Mouse (Mus musculus) kidney, embryonic 16.5 days (tissue): ENCODE measurements around the gene Adam19. TPM values are rescaled to one million over a fixed set of nuclear protein-coding genes. Genes with fewer than 3 reads are reported as not detected.

Experiments
- ATAC-seq: fragments of 200-750 bp; cut with Nextera tagmentation; 2 replicates; pipeline ENCODE4 v1.8.0; 2017; ENCODE audit warnings: moderate TSS enrichment; ENCODE audit not compliant: low FRiP score, low TSS enrichment
- H3K27ac ChIP-seq: fragments of 300-500 bp; sonication (generic); 2 replicates; pipeline ENCODE4 v1.5.1; 2014; ENCODE audit warnings: low read length
- H3K27me3 ChIP-seq: fragments of 300-500 bp; sonication (generic); 2 replicates; pipeline ENCODE4 v1.6.1; 2014; ENCODE audit warnings: low read length, control low read depth, mixed read lengths; ENCODE audit not compliant: insufficient read depth
- H3K36me3 ChIP-seq: fragments of 300-500 bp; sonication (generic); 2 replicates; pipeline ENCODE4 v1.6.1; 2014; ENCODE audit warnings: low read length, control low read depth, mixed read lengths; ENCODE audit not compliant: insufficient read depth
- H3K4me1 ChIP-seq: fragments of 300-500 bp; sonication (generic); 2 replicates; pipeline ENCODE4 v1.6.1; 2014; ENCODE audit warnings: low read length, control low read depth, mixed read lengths; ENCODE audit not compliant: insufficient read depth
- H3K4me2 ChIP-seq: fragments of 300-500 bp; sonication (generic); replicated peaks from 2 replicates; pipeline ENCODE4 v1.6.1; 2014; ENCODE audit warnings: low read depth, low read length
- H3K4me3 ChIP-seq: fragments of 300-500 bp; sonication (generic); 2 replicates; pipeline ENCODE4 v1.5.1; 2014; ENCODE audit warnings: mild to moderate bottlenecking, low read length
- H3K9ac ChIP-seq: fragments of 300-500 bp; sonication (generic); replicated peaks from 2 replicates; pipeline ENCODE4 v1.6.1; 2014; ENCODE audit warnings: low read length
- H3K9me3 ChIP-seq: fragments of 300-500 bp; sonication (generic); 2 replicates; pipeline ENCODE4 v1.6.1; 2016; ENCODE audit warnings: low read length, control low read depth
- WGBS: fragments of 180-500 bp; shearing (Covaris S2); extraction: QIAGEN DNeasy Blood & Tissue Kit; methylation state at CpG from one replicate; pipeline ENCODE4 v1.1.7; 2014; 5-methylcytosine and 5-hydroxymethylcytosine counted together
- polyA plus RNA-seq: library from polyadenylated mRNA; unstranded; fragments of >200 nt; fragmentation: Nextera tagmentation; extraction: Ambion mirVana; gene quantifications from 2 replicates; pipeline ENCODE4 v1.2.1, GENCODE M21; 2015

Adam19 gene
- polyA plus RNA-seq, 1 experiment from 2014 or later = 16.5 TPM

- H3K4me3 ChIP-seq = no peak overlapping the region
- WGBS = 71% methylated on average over 3 of the region's 3 CpGs
- no peak overlapping the region for H3K27ac ChIP-seq
- no peaks in the 10 kb centered on the region for H3K9me3 ChIP-seq
- no peaks in the 10 kb centered on the region for H3K27me3 ChIP-seq
- H3K36me3 ChIP-seq = peaks cover 5% of the 10 kb centered on the region; the same call in 1 of the 2 replicates
- H3K9ac ChIP-seq = no peak overlapping the region
- peaks cover 12% of the 10 kb centered on the region for H3K4me1 ChIP-seq
- no peak overlapping the region for H3K4me2 ChIP-seq
- no peak for ATAC-seq
Observed at GRCm38 (mm10) chr11:46083405-46083804, 27.6 kb downstream of the Adam19 start.

GRCm38 (mm10) chr11:46083835-46084444 is 28.1 kb downstream of the Adam19 start:
- WGBS = 86% methylated on average over 11 of the region's 11 CpGs
- Histone ChIP-seq H3K27me3 (no peaks in the 10 kb centered on the region), H3K27ac (peak overlapping the region; percentile 48), H3K4me3 (no peak overlapping the region), H3K4me1 (peaks cover 17% of the 10 kb centered on the region), H3K36me3 (no peaks in the 10 kb centered on the region), H3K4me2 (no peak overlapping the region), H3K9me3 (no peaks in the 10 kb centered on the region), H3K9ac (no peak overlapping the region)
- no peak for ATAC-seq

- no peak for ATAC-seq
- Histone ChIP-seq H3K4me2 (no peak overlapping the region), H3K27ac (peak overlapping the region; percentile 48)
Observed at GRCm38 (mm10) chr11:46084568-46084967, 28.8 kb downstream of the Adam19 start.

GRCm38 (mm10) chr11:46085398-46086163 is 29.8 kb downstream of the Adam19 start:
- no peak overlapping the region for H3K27ac ChIP-seq
- H3K36me3 ChIP-seq = no peaks in the 10 kb centered on the region
- ATAC-seq = no peak
- no peak overlapping the region for H3K4me3 ChIP-seq
- no peaks in the 10 kb centered on the region for H3K27me3 ChIP-seq
- peaks cover 25% of the 10 kb centered on the region for H3K4me1 ChIP-seq
- H3K9ac ChIP-seq = no peak overlapping the region
- H3K4me2 ChIP-seq = no peak overlapping the region
- 93% methylated on average over 10 of the region's 10 CpGs for WGBS
- no peaks in the 10 kb centered on the region for H3K9me3 ChIP-seq

More at GRCm38 (mm10) chr11:46084568-46084967, 28.8 kb downstream of the Adam19 start:
- no peak overlapping the region for H3K4me3 ChIP-seq
- no peaks in the 10 kb centered on the region for H3K9me3 ChIP-seq
- no peaks in the 10 kb centered on the region for H3K27me3 ChIP-seq
- WGBS = 50% methylated on average over 3 of the region's 3 CpGs
- no peaks in the 10 kb centered on the region for H3K36me3 ChIP-seq
- H3K9ac ChIP-seq = no peak overlapping the region
- H3K4me1 ChIP-seq = peaks cover 19% of the 10 kb centered on the region

GRCm38 (mm10) chr11:46086446-46086845 is 30.7 kb downstream of the Adam19 start:
- no peaks in the 10 kb centered on the region for H3K9me3 ChIP-seq
- no peak overlapping the region for H3K9ac ChIP-seq
- no peak overlapping the region for H3K4me2 ChIP-seq
- no peak overlapping the region for H3K4me3 ChIP-seq
- no peak for ATAC-seq
- peaks cover 28% of the 10 kb centered on the region for H3K4me1 ChIP-seq
- H3K27ac ChIP-seq = no peak overlapping the region
- H3K36me3 ChIP-seq = no peaks in the 10 kb centered on the region
- H3K27me3 ChIP-seq = no peaks in the 10 kb centered on the region
- WGBS = 94% methylated on average over 3 of the region's 3 CpGs

GRCm38 (mm10) chr11:46089081-46089713 is 33.4 kb downstream of the Adam19 start:
- no peak overlapping the region for H3K4me3 ChIP-seq
- H3K9me3 ChIP-seq = no peaks in the 10 kb centered on the region
- no peak overlapping the region for H3K9ac ChIP-seq
- peak; percentile 83 for ATAC-seq
- H3K27ac ChIP-seq = peak overlapping the region; percentile 67; the same call in 1 of the 2 replicates
- WGBS = 51% methylated on average over 4 of the region's 4 CpGs
- H3K4me1 ChIP-seq = peaks cover 27% of the 10 kb centered on the region
- no peak overlapping the region for H3K4me2 ChIP-seq
- no peaks in the 10 kb centered on the region for H3K36me3 ChIP-seq
- H3K27me3 ChIP-seq = no peaks in the 10 kb centered on the region

GRCm38 (mm10) chr11:46090036-46090725 is 34.4 kb downstream of the Adam19 start:
- ATAC-seq = no peak
- Histone ChIP-seq H3K36me3 (no peaks in the 10 kb centered on the region; the same call in 1 of the 2 replicates), H3K4me1 (peaks cover 21% of the 10 kb centered on the region), H3K9me3 (no peaks in the 10 kb centered on the region), H3K27ac (peak overlapping the region; percentile 67; the same call in 1 of the 2 replicates), H3K9ac (no peak overlapping the region), H3K4me3 (no peak overlapping the region), H3K4me2 (no peak overlapping the region), H3K27me3 (no peaks in the 10 kb centered on the region)
- 93% methylated on average over 10 of the region's 10 CpGs for WGBS

GRCm38 (mm10) chr11:46090951-46091667 is 35.3 kb downstream of the Adam19 start:
- H3K4me1 ChIP-seq = peaks cover 23% of the 10 kb centered on the region
- H3K4me2 ChIP-seq = no peak overlapping the region
- H3K27me3 ChIP-seq = no peaks in the 10 kb centered on the region
- peak overlapping the region; percentile 67; the same call in 1 of the 2 replicates for H3K27ac ChIP-seq
- no peaks in the 10 kb centered on the region; the same call in 1 of the 2 replicates for H3K36me3 ChIP-seq
- 24% methylated on average over 10 of the region's 10 CpGs for WGBS
- H3K4me3 ChIP-seq = no peak overlapping the region
- no peak overlapping the region for H3K9ac ChIP-seq
- ATAC-seq = no peak
- H3K9me3 ChIP-seq = no peaks in the 10 kb centered on the region

GRCm38 (mm10) chr11:46092121-46092520 is 36.3 kb downstream of the Adam19 start:
- Histone ChIP-seq H3K4me1 (peaks cover 23% of the 10 kb centered on the region), H3K27ac (no peak overlapping the region)
- no peak for ATAC-seq

More at GRCm38 (mm10) chr11:46092121-46092520, 36.3 kb downstream of the Adam19 start:
- no peak overlapping the region for H3K4me3 ChIP-seq
- 91% methylated on average over 4 of the region's 4 CpGs for WGBS
- H3K4me2 ChIP-seq = no peak overlapping the region
- H3K9ac ChIP-seq = no peak overlapping the region
- H3K36me3 ChIP-seq = no peaks in the 10 kb centered on the region; the same call in 1 of the 2 replicates
- no peaks in the 10 kb centered on the region for H3K27me3 ChIP-seq
- no peaks in the 10 kb centered on the region for H3K9me3 ChIP-seq
